Mouse (Mus musculus): ENCODE results near the gene Serpina11. TPM values are rescaled to one million over a fixed set of nuclear protein-coding genes. Genes with fewer than 3 reads are reported as not detected.

Gene Serpina11
- polyA plus RNA-seq (2016; fragmentation: Nextera tagmentation; extraction: Ambion mirVana), result not detected in 2 replicates

- ATAC-seq (ENCODE audit: low FRiP score), result no peak
- H3K27ac ChIP-seq, result no peak within 1 kb of the TSS
- no peaks in the 10 kb centered on the region for H3K9me3 ChIP-seq (replicated peaks)
- no peak within 1 kb of the TSS for H3K4me2 ChIP-seq (replicated peaks)
- H3K9ac ChIP-seq, result no peak within 1 kb of the TSS
- peaks cover 5% of the 10 kb centered on the region; the same call in 1 of the 2 replicates for H3K27me3 ChIP-seq
- H3K4me3 ChIP-seq, result no peak within 1 kb of the TSS
- no peaks in the 10 kb centered on the region for H3K4me1 ChIP-seq
- 84% methylated on average over 6 of the region's 6 CpGs for WGBS
- H3K36me3 ChIP-seq, result no peaks in the 10 kb centered on the region
Observed at GRCm38 (mm10) chr12:103989857-103990256, at the start of gene Serpina11. Gene Serpina11 (minus strand): TSS chr12:103989957.

GRCm38 (mm10) chr12:104038181-104038580, 48.4 kb upstream of the Serpina11 start:
- no peaks in the 10 kb centered on the region for H3K27me3 ChIP-seq
- H3K4me3 ChIP-seq, result no peak overlapping the region
- no peaks in the 10 kb centered on the region for H3K9me3 ChIP-seq (replicated peaks)
- ATAC-seq (ENCODE audit: low FRiP score), result no peak
- H3K27ac ChIP-seq, result no peak overlapping the region
- no peaks in the 10 kb centered on the region for H3K36me3 ChIP-seq
- H3K4me2 ChIP-seq (replicated peaks), result no peak overlapping the region
- 91% methylated on average over 7 of the region's 7 CpGs for WGBS
- H3K4me1 ChIP-seq, result no peaks in the 10 kb centered on the region
- H3K9ac ChIP-seq, result no peak overlapping the region

GRCm38 (mm10) chr12:104033752-104034151, 44.0 kb upstream of the Serpina11 start:
- WGBS, result 80% methylated on average over 1 of the region's 1 CpGs
- Histone ChIP-seq H3K4me3 (no peak overlapping the region), H3K9ac (no peak overlapping the region), H3K27ac (no peak overlapping the region), H3K27me3 (no peaks in the 10 kb centered on the region), H3K9me3 (replicated peaks) (no peaks in the 10 kb centered on the region), H3K4me1 (no peaks in the 10 kb centered on the region), H3K4me2 (replicated peaks) (no peak overlapping the region), H3K36me3 (no peaks in the 10 kb centered on the region)
- no peak for ATAC-seq (ENCODE audit: low FRiP score)

GRCm38 (mm10) chr12:104029986-104030385, 40.2 kb upstream of the Serpina11 start:
- no peaks in the 10 kb centered on the region for H3K4me1 ChIP-seq
- H3K9ac ChIP-seq, result no peak overlapping the region
- WGBS, result 47% methylated on average over 8 of the region's 8 CpGs
- no peaks in the 10 kb centered on the region for H3K27me3 ChIP-seq
- no peak overlapping the region for H3K27ac ChIP-seq
- H3K9me3 ChIP-seq (replicated peaks), result no peaks in the 10 kb centered on the region
- H3K36me3 ChIP-seq, result no peaks in the 10 kb centered on the region
- no peak for ATAC-seq (ENCODE audit: low FRiP score)
- no peak overlapping the region for H3K4me2 ChIP-seq (replicated peaks)
- H3K4me3 ChIP-seq, result no peak overlapping the region

GRCm38 (mm10) chr12:104015280-104015679, 25.5 kb upstream of the Serpina11 start:
- no peak overlapping the region for H3K9ac ChIP-seq
- no peaks in the 10 kb centered on the region for H3K36me3 ChIP-seq
- H3K4me3 ChIP-seq, result no peak overlapping the region
- H3K27ac ChIP-seq, result no peak overlapping the region
- ATAC-seq (ENCODE audit: low FRiP score), result no peak
- no peaks in the 10 kb centered on the region for H3K9me3 ChIP-seq (replicated peaks)
- H3K4me2 ChIP-seq (replicated peaks), result no peak overlapping the region
- WGBS, result 86% methylated on average over 3 of the region's 3 CpGs
- no peaks in the 10 kb centered on the region for H3K27me3 ChIP-seq
- H3K4me1 ChIP-seq, result no peaks in the 10 kb centered on the region

GRCm38 (mm10) chr12:104013620-104014019, 23.9 kb upstream of the Serpina11 start, which contains the start of gene Serpina9:
Gene Serpina9 (minus strand): TSS chr12:104013755.
- Histone ChIP-seq H3K9me3 (replicated peaks) (no peaks in the 10 kb centered on the region), H3K27me3 (no peaks in the 10 kb centered on the region), H3K4me3 (no peak within 1 kb of the TSS), H3K36me3 (no peaks in the 10 kb centered on the region), H3K4me2 (replicated peaks) (no peak within 1 kb of the TSS), H3K27ac (no peak within 1 kb of the TSS), H3K4me1 (no peaks in the 10 kb centered on the region), H3K9ac (no peak within 1 kb of the TSS)
- WGBS, result 91% methylated on average over 6 of the region's 6 CpGs
- no peak for ATAC-seq (ENCODE audit: low FRiP score)

GRCm38 (mm10) chr12:104004689-104005088, 14.9 kb upstream of the Serpina11 start:
- ATAC-seq (ENCODE audit: low FRiP score), result no peak
- H3K9me3 ChIP-seq (replicated peaks), result peaks cover 6% of the 10 kb centered on the region
- no peaks in the 10 kb centered on the region; the same call in 1 of the 2 replicates for H3K4me1 ChIP-seq
- no peak overlapping the region for H3K9ac ChIP-seq
- H3K27me3 ChIP-seq, result no peaks in the 10 kb centered on the region
- no peaks in the 10 kb centered on the region for H3K36me3 ChIP-seq
- no peak overlapping the region for H3K27ac ChIP-seq
- 83% methylated on average over 5 of the region's 5 CpGs for WGBS
- H3K4me3 ChIP-seq, result no peak overlapping the region
- no peak overlapping the region for H3K4me2 ChIP-seq (replicated peaks)

GRCm38 (mm10) chr12:104003238-104003612, 13.5 kb upstream of the Serpina11 start:
- no peaks in the 10 kb centered on the region; the same call in 1 of the 2 replicates for H3K4me1 ChIP-seq
- no peaks in the 10 kb centered on the region for H3K27me3 ChIP-seq
- peaks cover 6% of the 10 kb centered on the region for H3K9me3 ChIP-seq (replicated peaks)
- ATAC-seq (ENCODE audit: low FRiP score), result no peak
- no peak overlapping the region for H3K9ac ChIP-seq
- H3K4me3 ChIP-seq, result no peak overlapping the region
- H3K36me3 ChIP-seq, result no peaks in the 10 kb centered on the region
- no peak overlapping the region for H3K27ac ChIP-seq
- 76% methylated on average over 4 of the region's 4 CpGs for WGBS
- no peak overlapping the region for H3K4me2 ChIP-seq (replicated peaks)

- WGBS, result 89% methylated on average over 10 of the region's 10 CpGs
- no peaks in the 10 kb centered on the region; the same call in 1 of the 2 replicates for H3K4me1 ChIP-seq
- no peaks in the 10 kb centered on the region for H3K36me3 ChIP-seq
- no peak overlapping the region for H3K4me3 ChIP-seq
- no peak for ATAC-seq (ENCODE audit: low FRiP score)
- H3K27me3 ChIP-seq, result no peaks in the 10 kb centered on the region
- peaks cover 6% of the 10 kb centered on the region for H3K9me3 ChIP-seq (replicated peaks)
- no peak overlapping the region for H3K9ac ChIP-seq
- no peak overlapping the region for H3K4me2 ChIP-seq (replicated peaks)
- H3K27ac ChIP-seq, result no peak overlapping the region
Observed at GRCm38 (mm10) chr12:104002569-104003237, 12.9 kb upstream of the Serpina11 start.

- Histone ChIP-seq H3K9ac (no peak overlapping the region), H3K4me2 (replicated peaks) (no peak overlapping the region), H3K4me3 (no peak overlapping the region), H3K27me3 (no peaks in the 10 kb centered on the region), H3K36me3 (no peaks in the 10 kb centered on the region), H3K9me3 (replicated peaks) (peaks cover 6% of the 10 kb centered on the region), H3K27ac (no peak overlapping the region), H3K4me1 (no peaks in the 10 kb centered on the region; the same call in 1 of the 2 replicates)
- 93% methylated on average over 3 of the region's 3 CpGs for WGBS
- ATAC-seq (ENCODE audit: low FRiP score), result no peak
Observed at GRCm38 (mm10) chr12:104000594-104000993, 10.8 kb upstream of the Serpina11 start.

- no peaks in the 10 kb centered on the region; the same call in 1 of the 2 replicates for H3K4me1 ChIP-seq
- ATAC-seq (ENCODE audit: low FRiP score), result no peak
- H3K9ac ChIP-seq, result no peak overlapping the region
- no peak overlapping the region for H3K4me2 ChIP-seq (replicated peaks)
- no peaks in the 10 kb centered on the region for H3K27me3 ChIP-seq
- H3K36me3 ChIP-seq, result no peaks in the 10 kb centered on the region
- H3K4me3 ChIP-seq, result no peak overlapping the region
- 78% methylated on average over 8 of the region's 8 CpGs for whole genome bisulfite sequencing
- H3K27ac ChIP-seq, result no peak overlapping the region
- H3K9me3 ChIP-seq (replicated peaks), result peaks cover 4% of the 10 kb centered on the region
Observed at GRCm38 (mm10) chr12:103999611-104000010, 9.9 kb upstream of the Serpina11 start.

- Histone ChIP-seq H3K36me3 (no peaks in the 10 kb centered on the region), H3K4me2 (replicated peaks) (no peak overlapping the region), H3K9ac (no peak overlapping the region), H3K4me3 (no peak overlapping the region), H3K4me1 (no peaks in the 10 kb centered on the region; the same call in 1 of the 2 replicates), H3K27me3 (peaks cover 5% of the 10 kb centered on the region; the same call in 1 of the 2 replicates), H3K9me3 (replicated peaks) (no peaks in the 10 kb centered on the region), H3K27ac (no peak overlapping the region)
- ATAC-seq (ENCODE audit: low FRiP score), result no peak
- 75% methylated on average over 2 of the region's 2 CpGs for WGBS
Observed at GRCm38 (mm10) chr12:103996513-103996912, 6.8 kb upstream of the Serpina11 start.
